Mouse (Mus musculus): ENCODE measurements around the gene Gm3625. TPM values are rescaled to one million over a fixed set of nuclear protein-coding genes. Genes with fewer than 3 reads are reported as not detected.

Gene Gm3625
- not detected for total RNA-seq (2021)
- polyA plus RNA-seq (2012; rRNA removed): not detected in 2 replicates
- long read RNA-seq, partial matches to known transcripts: 0 of 2 reads
- long read RNA-seq, other reads (novel, unspliced or antisense): 0 of 2 reads

DNA sequence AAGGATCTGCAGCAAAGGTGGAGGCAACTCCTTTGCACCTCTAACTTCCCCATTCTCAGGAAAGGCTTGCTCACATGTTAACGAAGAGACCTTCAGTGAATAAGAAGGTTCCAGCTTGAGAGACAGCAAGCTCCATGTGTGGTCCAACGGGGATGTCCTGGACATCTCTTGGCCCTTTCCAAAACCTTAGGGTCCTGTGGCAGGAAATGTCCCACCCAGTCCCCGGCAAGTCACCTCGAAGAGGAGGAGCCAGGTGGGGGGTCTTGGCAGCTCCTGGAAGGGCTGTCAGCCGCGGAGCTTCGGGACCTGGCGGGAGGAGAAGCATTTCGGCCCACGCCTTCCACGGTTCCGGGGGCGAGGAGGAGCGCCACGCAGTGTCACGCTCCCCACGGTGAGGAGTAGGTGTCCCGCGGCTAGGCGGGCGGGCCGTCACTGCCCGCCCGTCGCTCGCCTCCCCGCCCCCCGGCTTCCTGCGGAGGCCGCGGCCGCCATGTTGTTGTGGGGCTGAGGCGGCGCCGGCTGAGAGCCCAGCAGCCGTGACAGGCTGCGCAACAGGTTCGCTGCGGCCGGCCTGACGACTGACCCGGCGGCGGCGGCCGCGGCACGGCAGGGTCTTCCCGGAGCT lies at the start of gene Gm3625, which contains the start of gene Itsn2:
Gm3625 (minus strand) TSS at position 387 of the 625 bp plus-strand sequence.
Itsn2 (plus strand) TSS at position 98 of the 625 bp plus-strand sequence.
- peak; percentile 90 for DNase-seq

DNA sequence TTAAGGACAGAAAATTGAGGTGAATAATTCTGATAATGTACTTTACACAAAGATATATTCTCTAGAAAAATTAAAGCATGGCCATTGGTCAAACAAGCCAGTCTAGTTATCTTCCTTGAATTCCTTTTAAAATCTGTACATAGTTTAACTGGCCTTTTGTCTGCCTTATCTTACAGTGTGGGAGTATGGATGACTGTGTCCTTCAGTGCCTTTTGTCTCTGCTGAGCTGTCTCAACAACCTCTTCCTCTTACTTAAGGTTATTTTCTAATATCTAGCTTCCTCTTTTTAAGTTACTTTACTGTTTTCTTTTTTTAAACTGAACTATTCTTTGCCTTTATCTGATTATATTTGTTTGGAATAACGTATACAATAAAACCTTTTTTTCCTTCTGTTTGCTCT lies 48.0 kb upstream of the Gm3625 start:
- no peak for DNase-seq

DNA sequence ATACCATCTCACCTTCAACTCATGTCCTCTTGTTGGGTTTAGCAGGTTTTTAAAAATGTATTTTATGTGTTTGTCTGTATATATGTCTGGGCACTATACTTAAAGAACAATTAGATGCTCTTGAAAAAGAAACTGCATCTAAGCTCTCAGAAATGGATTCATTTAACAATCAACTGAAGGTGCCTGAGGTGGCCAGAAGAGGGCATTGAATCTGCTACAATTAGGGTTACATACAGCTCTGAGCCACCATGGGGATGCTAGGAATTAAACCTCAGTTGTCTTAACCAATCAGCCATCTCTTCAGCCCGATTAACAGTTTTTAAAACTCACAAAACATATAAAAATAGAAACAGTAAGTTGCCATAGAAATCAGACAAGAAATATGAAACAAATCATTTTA lies 45.7 kb upstream of the Gm3625 start:
- no peak for DNase-seq

GRCm38 (mm10) chr12:4632957-4633356 lies 40.2 kb upstream of the Gm3625 start:
- no peak for DNase-seq

- DNase-seq: no peak
These were observed 31.5 kb upstream of the Gm3625 start for GRCm38 (mm10) chr12:4624201-4624600.

DNA sequence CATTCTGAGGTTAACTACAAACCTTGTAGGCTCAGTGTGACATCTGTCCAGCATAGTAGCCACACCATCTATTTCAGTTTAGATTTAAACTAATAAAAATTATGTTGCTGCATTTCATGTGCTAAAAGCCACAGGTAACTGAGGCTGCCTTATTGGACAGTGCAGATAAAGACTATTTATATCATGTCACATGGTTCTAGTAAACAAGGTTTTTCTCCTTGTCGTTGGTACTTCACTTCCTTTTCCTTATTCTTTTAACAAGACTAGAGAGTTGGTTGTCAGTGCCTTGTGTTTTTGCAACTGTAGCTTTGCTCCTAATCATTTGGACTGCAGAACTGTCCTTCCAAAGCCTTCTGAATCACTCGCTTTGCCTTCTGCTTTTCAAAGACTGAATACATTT lies 22.0 kb upstream of the Gm3625 start:
- no peak for DNase-seq

DNA sequence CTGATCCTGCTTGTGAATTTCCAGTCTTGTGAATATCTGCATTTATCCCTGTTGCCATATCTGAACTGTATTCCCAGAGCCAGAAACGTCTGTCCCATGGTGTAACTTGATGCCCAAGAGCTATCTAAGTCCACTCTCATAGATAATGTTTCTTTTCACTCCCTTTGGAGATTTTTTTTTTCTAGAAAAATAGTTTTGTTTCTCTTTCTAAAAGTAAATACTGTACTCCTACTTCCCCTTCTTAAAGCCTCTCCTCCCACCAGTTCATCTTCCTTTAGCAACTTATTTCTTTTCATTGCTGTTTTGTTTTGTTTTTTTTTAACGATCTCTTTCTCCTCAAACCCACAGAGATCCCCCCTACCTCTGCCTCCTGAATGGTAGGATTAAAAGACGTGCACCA lies 13.9 kb upstream of the Gm3625 start:
- DNase-seq: no peak

- no peak for DNase-seq
These were observed 7.0 kb upstream of the Gm3625 start for GRCm38 (mm10) chr12:4599713-4600112.

- no peak for DNase-seq
These were observed 6.1 kb upstream of the Gm3625 start for GRCm38 (mm10) chr12:4598666-4599428.

DNA sequence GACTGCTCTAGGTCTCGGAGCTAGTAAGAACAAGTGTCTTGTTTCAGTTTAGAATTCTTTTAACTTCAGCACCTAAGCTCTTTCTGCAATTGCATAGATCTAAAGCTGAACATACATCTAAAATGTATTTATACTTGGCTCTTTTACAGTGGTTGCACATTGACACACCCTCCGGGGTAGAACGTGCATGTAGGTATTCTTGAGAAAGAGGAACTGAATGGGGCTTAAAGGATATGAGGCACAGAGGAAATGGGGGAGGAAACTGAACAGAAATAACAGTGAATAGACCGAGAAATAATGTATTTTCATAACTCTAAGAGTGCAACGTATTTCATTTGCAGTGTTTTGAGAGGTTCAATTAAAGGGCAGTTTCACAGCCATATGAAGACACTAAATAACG lies 2.3 kb upstream of the Gm3625 start:
- DNase-seq: no peak

DNA sequence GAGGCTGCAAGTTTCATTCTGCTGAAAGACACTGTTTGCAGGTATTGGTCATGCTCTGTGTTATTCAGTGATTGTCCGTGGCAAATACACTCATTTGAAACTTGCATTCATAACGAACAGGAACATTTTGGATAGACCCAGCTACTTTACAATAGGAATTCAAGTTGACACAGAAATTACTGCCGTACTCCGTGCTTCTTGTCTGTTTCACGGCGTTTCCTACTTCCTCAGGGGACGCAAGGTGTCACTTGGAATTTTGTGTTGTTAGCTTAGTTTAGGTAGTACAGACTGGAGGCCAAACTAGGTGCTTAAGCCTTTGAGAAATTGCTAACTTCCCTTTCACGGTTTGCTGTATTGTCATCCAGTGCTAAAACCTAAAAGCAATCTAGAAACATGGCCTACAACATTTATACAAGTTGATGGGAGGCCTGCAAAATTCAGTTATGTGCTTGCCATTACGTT lies 1.2 kb upstream of the Gm3625 start:
- no peak for DNase-seq

DNA sequence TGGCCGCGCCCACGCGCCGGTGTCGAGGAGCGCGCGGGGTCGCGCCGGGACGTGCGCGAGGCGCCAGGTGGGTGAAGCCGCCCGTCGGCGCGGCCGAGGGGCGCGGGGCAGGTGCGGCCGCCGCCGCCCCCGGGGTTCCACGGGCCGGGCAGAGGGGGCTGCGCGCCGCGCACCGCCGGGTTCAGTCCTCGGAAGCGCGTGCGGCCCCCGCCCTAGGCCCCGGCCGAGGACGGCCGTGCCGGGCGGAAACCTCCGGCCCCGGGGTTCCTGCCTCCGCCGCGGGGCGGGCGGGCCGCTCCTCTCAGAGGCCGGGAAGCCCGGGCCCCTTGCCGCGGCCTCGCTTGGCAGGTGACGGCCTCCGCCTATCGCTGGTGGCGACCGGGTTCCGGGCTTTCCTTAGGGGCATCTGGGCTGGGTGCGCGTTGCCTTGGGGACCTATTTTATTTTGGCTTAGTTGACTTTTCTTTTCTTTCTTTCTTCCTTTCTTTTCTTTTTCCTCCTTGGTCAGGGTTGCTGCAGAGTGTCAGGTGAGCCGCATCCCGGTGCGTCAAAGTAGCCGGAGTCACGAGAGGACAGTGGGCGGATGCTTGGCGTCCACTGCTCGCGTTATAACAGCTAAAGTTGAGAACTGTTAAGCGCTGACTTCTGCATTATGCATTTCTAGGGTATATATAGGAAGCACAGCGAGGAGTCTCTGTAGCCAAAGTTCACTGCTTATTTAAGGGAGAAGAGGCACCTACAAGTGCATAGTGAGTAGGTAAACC lies 621 bp upstream of the Gm3625 start:
- peak; percentile 80 for DNase-seq

DNA sequence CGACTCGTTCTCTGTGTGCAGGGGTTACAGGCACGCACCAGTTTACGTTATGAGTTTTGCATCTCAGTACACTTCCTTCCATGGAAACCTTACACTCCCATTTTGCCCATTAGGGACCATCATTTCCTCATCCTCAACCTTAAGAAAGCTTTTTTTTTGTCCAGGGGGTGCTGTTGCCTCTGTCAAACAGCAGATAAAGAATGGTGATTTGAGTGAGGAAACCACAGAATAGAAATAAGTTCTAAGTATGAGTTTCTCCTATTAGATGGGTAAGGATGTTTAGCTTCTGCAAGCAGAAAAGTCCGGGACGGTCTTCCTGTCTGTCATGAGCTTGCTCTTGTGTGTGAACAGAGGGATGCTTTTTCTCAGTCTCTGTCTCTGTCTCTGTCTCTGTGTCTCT lies 702 bp downstream of the Gm3625 start:
- no peak for DNase-seq

- no peak for DNase-seq
These were observed 4.1 kb downstream of the Gm3625 start for GRCm38 (mm10) chr12:4588603-4589002.

GRCm38 (mm10) chr12:4587846-4588245 lies 4.9 kb downstream of the Gm3625 start:
- peak; percentile 65 for DNase-seq

DNA sequence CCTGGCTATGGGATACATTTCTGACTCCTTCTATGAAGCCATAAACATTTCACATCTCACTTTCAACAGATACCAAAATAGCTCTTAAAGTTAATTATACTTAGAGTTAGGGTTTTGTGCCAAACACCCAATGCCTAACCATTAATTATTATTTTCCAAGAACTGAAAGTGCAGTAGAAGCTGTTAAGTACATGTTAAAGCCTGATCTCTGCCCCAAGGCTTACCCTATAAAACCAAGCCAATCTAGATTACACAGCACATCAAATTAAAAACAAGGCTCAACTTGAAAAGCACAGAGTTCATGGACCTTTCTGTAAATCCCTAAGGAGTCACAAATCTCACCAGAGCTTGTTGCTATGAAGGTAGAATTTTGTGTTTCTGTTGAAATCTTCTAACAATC lies 10.4 kb downstream of the Gm3625 start:
- DNase-seq: no peak

- DNase-seq: peak; percentile 47
These were observed 18.7 kb downstream of the Gm3625 start for GRCm38 (mm10) chr12:4574065-4574464.

DNA sequence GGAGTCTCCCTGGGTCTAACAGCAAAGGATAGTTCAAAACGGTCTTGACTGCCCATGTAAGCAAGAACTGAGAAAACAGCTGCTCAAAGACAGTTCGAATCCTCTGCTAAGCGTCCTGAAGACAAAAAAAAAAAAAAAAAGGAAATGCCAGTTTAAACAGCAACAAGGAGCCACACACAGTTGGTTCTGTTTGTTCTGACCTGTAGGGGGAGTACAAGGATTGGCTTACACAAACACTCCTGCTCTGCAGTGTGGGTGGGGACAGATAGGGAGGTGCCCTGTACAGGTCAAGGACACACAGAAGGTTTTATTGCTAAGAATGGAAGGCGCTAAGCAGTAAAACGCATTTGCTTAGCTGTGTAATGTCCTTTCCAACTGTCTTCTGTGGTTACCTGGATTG lies 20.9 kb downstream of the Gm3625 start:
- peak; percentile 75 for DNase-seq

GRCm38 (mm10) chr12:4558475-4559279 lies 34.0 kb downstream of the Gm3625 start:
- peak; percentile 54 for DNase-seq

GRCm38 (mm10) chr12:4558013-4558412 lies 34.7 kb downstream of the Gm3625 start:
- DNase-seq: no peak

GRCm38 (mm10) chr12:4557436-4557835 lies 35.3 kb downstream of the Gm3625 start:
- no peak for DNase-seq

DNA sequence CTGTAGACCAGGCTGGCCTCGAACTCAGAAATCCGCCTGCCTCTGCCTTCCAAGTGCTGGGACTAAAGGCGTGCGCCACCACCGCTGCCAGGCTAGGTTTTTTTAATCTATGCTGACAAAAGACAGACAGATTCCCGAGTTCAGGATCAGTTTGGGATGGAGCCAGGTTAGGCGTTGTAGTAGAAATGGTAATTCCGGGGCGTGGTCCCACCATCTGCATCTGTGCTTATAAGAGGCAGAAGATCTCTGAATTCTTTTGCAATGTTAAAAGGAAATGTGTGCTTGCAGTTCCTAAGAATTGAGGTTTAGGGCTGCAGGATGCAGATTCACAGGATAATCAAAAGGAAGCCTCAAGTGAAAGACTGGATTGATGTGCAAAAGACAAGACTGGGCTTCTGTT lies 35.8 kb downstream of the Gm3625 start:
- DNase-seq: no peak

All from adrenal gland, adult 2 months (tissue).